Mouse (Mus musculus) olfactory bulb, adult 2 months (tissue): ENCODE results near the gene Gabrr2. TPM values are rescaled to one million over a fixed set of nuclear protein-coding genes. Genes with fewer than 3 reads are reported as not detected.
"Not testable (repeated sequence)": the region's sequence is repeated elsewhere in the genome, so short reads cannot be mapped to it uniquely, and the experiment has no call there.

ENCODE experiments used
- H3K27ac ChIP-seq: fragments of 200-500 bp; 2 replicates; pipeline ENCODE4 v1.5.1; 2012; ENCODE audit warnings: low read depth, low read length; ENCODE audit not compliant: insufficient read depth
- H3K4me1 ChIP-seq: fragments of 200-500 bp; 2 replicates; pipeline ENCODE4 v1.6.1; 2012; ENCODE audit warnings: low read length; ENCODE audit not compliant: control insufficient read depth, insufficient read depth
- H3K4me3 ChIP-seq: fragments of 200-500 bp; 2 replicates; pipeline ENCODE4 v1.5.1; 2012; ENCODE audit warnings: mild to moderate bottlenecking, low read depth, low read length, moderate library complexity; ENCODE audit not compliant: insufficient read depth
- CTCF ChIP-seq: fragments of 200-500 bp; IDR thresholded peaks from 2 replicates; pipeline ENCODE4 v1.5.1; 2012; ENCODE audit warnings: low read depth, mild to moderate bottlenecking, low read length, moderate library complexity; ENCODE audit not compliant: insufficient read depth
- POLR2A ChIP-seq: fragments of 200-500 bp; IDR thresholded peaks from 2 replicates; pipeline ENCODE4 v1.6.1; 2012; ENCODE audit warnings: mild to moderate bottlenecking, low read depth, low read length, moderate library complexity; ENCODE audit not compliant: insufficient read depth
- WGBS: fragments of 180-500 bp; shearing (Covaris S2); methylation state at CpG from one replicate; pipeline ENCODE4 v1.1.7; 2018; 5-methylcytosine and 5-hydroxymethylcytosine counted together
- polyA plus RNA-seq: library from polyadenylated mRNA; stranded (reverse); fragments of >200 nt; gene quantifications from 2 replicates; pipeline ENCODE4 v1.2.4, GENCODE M21; 2012; ENCODE audit warnings: low replicate concordance; ENCODE audit not compliant: missing spikeins, insufficient read depth, insufficient read length

The Gabrr2 gene
- polyA plus RNA-seq, 1 experiment, result not detected

DNA sequence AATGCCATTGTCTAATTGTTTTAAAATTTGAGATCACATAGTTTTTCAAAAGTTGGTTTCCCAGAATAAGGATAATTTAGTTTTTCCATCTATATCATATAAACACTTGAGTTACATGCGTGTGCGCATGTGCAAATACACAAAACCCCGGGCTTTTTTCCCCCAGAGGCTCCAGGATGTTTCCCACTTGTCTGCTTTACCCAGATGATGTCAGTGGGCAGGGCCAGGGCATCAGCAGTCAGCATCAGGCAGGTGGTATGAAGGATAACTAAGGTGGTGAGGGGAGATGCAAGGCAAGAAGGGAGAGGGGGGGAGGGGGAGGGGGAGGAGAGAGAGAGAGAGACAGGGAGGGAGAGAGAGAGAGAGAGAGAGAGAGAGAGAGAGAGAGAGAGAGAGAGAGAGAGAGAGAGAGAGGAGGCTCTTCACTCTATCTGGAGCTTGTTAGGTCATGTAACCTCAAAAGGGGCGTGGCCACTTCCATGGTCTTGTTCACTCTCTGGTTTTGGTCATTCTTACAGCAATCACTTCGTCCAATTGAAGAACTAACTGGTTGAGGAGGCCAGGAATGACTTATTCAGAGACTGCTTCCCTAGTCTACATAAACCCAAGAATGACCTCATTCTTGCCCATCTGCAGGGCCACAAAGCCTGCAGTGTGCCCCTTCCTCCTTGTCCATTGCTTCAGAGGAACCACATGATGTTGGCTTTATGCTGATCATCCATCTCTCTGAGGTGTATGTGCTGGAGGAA lies 13.2 kb downstream of the Gabrr2 start:
- H3K4me3 ChIP-seq, result no peak overlapping the region
- WGBS, result 87% methylated on average over 5 of the region's 5 CpGs
- no peak for TF ChIP-seq CTCF
- no peak for TF ChIP-seq POLR2A
- no peak overlapping the region for H3K27ac ChIP-seq
- H3K4me1 ChIP-seq, result no peaks in the 10 kb centered on the region

DNA sequence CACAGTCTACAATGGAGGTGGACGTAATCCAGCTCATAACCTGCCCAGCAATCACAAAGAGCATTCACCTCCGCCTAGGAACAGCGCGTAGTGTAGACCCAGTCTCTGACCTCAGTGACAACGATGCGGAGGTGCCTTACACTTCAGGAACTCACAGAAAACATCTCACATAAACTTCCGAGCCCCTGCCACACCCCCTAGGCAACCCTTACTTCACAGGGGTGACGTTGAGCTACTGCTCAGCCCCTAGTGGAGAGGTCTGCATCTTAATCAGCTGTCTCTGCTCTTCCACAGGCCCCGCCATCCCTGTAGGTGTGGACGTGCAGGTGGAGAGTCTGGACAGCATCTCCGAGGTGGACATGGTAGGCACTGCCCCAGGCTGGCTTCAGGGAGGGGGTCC lies 14.4 kb downstream of the Gabrr2 start:
- Histone ChIP-seq H3K27ac (no peak overlapping the region), H3K4me1 (no peaks in the 10 kb centered on the region), H3K4me3 (no peak overlapping the region)
- TF ChIP-seq CTCF (no peak), POLR2A (no peak)
- 88% methylated on average over 11 of the region's 11 CpGs for WGBS

DNA sequence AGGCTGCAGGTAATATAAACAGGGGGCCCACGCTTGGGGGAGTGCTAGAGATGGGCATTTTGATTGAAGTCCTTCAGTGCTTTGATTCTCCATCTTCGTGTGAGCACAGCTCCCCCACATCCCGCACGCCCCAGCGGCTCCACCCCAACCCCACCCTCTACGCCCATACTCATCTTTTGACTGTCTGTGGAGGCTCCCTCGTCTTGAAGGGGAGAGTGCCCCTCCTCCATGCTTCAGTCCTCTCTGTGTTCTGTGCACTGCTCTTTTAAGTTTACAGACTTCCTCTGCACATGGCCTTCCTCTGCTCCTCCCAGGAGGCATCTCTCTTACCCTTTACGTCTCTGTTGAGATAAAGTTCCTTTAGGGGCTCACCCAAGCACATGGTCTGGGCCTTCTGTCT lies 14.9 kb downstream of the Gabrr2 start:
- 69% methylated on average over 8 of the region's 8 CpGs for WGBS
- TF ChIP-seq CTCF (no peak), POLR2A (no peak)
- no peak overlapping the region for H3K27ac ChIP-seq

DNA sequence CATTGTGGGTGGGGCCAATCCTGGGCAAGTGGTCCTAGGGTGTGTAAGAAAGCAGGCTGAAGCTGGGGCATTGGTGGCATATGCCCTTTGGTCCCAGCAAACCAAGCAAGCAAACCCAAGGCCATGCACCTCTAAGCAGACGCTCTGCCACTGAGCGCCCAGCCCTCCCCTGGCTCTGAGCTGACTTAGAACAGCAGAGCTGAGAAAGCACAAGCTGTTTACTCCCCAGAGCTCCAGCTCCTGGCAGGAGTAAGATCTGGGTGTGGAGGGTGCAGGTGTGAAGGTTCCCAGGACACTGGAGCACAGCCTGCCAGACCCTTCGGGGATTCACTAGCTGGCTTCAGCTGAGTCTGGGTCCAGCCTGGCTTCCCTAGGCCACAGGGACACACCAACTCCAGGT lies 15.7 kb downstream of the Gabrr2 start:
- no peaks in the 10 kb centered on the region for H3K4me1 ChIP-seq
- TF ChIP-seq POLR2A (no peak), CTCF (no peak)
- no peak overlapping the region for H3K27ac ChIP-seq
- H3K4me3 ChIP-seq, result no peak overlapping the region
- 90% methylated on average over 3 of the region's 3 CpGs for WGBS

More for the DNA sequence above, 14.9 kb downstream of the Gabrr2 start:
- no peak overlapping the region for H3K4me3 ChIP-seq
- H3K4me1 ChIP-seq, result no peaks in the 10 kb centered on the region

DNA sequence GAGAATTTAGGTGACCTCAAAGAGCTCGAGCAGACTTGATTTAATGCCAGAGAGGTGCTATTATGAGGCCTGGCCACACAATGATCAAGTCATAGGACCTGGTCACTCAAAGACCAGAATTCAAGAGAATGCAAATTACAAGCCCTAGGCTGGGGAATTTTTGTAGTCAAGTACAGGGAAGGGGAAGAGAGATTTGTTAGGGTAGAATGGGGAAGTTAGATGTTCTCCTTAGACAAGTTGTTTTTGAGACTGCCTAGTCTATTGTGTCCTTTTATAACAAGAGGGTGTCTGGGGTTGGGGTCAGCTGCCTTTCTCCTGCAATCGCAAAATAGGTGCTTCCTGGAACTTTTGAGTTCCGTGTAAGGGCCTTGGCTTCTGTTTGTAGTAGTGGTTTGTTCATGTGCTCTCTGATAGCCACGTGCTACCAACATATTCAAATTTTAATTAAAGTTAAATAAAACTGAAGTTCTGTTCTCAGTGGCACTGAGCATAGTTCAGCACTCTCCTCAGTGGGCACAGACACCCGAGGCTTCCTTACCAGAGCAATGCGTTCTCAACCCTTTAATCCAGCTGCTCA lies 36.4 kb downstream of the Gabrr2 start:
- H3K4me1 ChIP-seq, result no peaks in the 10 kb centered on the region
- no peak overlapping the region for H3K27ac ChIP-seq
- TF ChIP-seq CTCF (no peak), POLR2A (no peak)
- no peak overlapping the region for H3K4me3 ChIP-seq
- WGBS, result 85% methylated on average over 6 of the region's 6 CpGs

DNA sequence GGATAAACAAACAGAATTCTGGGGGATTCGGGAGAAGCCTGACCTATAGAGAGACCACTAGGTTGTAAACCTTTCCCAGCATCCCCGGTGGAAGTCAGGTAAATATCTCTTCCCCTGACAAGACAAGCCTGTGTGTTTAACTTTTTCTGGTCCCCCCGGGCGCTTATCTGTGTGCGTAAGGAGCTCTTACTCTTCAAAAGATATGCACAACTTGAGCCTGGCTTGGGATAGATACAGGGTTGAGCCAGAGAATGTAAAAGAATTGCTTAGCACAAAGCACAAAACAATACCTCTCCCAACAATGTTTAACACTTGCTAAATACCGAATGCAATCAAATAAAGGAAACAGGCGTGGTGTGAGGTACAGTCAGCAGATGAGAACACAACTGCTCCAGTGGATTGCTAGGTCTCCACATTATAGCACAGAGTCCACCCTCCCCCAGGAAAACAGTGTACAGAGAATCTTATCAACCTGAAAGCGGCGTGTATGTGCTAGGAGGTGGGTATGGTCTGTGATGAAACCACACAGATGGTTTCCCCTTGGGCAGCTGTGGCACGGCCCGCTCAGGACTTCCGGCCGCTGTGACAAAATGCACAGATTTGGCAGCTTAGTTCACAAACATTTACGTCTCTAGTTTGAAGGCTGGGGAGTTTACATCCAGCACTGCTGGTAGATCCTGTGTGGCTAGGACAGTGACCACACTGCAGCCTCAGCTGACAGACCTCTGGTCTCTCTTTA lies 47.1 kb downstream of the Gabrr2 start:
- TF ChIP-seq POLR2A (no peak), CTCF (no peak)
- H3K4me3 ChIP-seq, result no peak overlapping the region
- 92% methylated on average over 14 of the region's 14 CpGs for WGBS
- H3K27ac ChIP-seq, result no peak overlapping the region
- peaks cover 3% of the 10 kb centered on the region; the same call in 1 of the 2 replicates for H3K4me1 ChIP-seq

DNA sequence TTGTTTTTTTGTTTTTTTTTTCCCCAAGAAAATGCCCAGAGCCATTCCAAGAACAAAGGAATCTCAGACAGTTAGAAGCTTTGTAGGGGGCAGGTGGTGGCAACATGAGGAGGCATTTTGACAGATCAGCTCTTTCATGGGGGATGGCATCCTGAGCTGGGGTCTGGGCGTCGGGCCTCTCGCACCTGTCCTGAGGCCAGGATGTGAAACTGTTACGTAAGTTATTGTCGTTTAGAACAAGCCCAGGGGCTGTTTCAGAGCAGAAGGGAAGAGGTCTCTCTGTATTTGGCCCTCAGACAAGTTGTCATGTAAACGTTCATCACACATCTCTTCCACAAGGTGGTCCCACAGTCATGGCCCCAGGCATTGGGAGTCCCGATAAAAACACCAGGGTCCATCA lies 48.0 kb downstream of the Gabrr2 start:
- Histone ChIP-seq H3K4me3 (no peak overlapping the region), H3K27ac (no peak overlapping the region), H3K4me1 (peaks cover 3% of the 10 kb centered on the region; the same call in 1 of the 2 replicates)
- TF ChIP-seq POLR2A (no peak), CTCF (no peak)
- WGBS, result 83% methylated on average over 7 of the region's 7 CpGs

DNA sequence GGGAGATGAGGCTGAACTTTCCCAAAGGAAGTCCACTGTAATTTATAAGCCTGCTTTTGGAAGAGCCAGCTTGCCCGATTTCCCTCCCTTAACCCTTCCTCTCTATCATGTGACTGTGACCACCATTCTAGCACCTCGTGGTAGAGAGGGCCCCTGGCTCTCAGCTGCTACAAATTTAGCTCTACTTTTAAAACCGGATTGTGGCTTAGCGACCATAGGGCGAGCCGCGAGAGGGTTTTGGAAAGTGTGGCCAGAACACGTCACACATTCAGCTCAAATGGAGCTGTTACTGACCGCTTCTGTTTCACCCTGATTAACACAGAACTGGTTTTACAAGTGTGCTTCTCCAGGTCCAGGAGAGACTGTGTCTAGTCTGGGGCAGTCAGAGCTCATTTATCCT lies 48.6 kb downstream of the Gabrr2 start:
- TF ChIP-seq POLR2A, result no peak
- TF ChIP-seq CTCF, result no peak
- Histone ChIP-seq H3K27ac (no peak overlapping the region), H3K4me3 (no peak overlapping the region), H3K4me1 (peaks cover under 1% of the 10 kb centered on the region; the same call in 1 of the 2 replicates)
- WGBS, result 84% methylated on average over 9 of the region's 9 CpGs

DNA sequence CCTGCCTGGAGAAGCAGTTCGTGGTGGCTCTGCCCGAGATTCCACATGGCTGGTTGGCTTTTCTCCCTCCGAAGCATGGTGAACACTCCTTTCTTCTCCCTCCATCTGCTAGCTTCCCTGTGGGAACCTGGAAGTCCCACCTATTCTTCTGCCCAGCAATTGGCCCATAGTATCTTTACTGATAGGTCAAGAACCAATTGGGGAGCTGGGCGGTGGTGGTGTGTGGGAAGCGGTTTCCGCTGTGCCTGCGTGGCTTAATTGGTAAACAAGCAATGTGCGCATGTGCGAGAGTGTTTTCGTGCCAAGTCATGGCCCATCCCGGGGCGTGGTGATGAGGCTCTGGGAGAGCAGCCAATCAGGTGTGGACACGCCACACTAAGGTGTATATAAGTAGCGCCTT lies 50.1 kb downstream of the Gabrr2 start:
- 93% methylated on average over 13 of the region's 14 CpGs for WGBS
- H3K4me3 ChIP-seq, H3K4me1 ChIP-seq, H3K27ac ChIP-seq: not testable (repeated sequence)

DNA sequence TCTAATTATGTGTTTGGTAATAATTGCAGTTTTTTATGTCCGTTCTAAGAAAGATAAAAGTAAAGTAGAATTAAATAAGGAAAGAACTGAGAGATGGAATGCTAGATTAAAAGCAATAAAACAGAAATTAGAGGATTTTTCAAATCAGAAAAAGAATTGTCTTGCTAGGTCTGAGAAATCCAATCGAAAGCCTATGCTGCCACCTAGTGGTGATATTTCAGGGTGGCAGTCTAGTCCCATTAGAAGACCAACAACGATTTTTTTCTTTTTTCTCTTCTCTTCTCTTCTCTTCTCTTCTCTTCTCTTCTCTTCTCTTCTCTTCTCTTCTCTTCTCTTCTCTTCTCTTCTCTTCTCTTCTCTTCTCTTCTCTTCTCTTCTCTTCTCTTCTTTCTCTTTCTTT lies 56.3 kb downstream of the Gabrr2 start:
- not testable (repeated sequence) for H3K4me1 ChIP-seq, H3K4me3 ChIP-seq, H3K27ac ChIP-seq
- WGBS, result 0% methylated on average over 3 of the region's 3 CpGs
